Mouse (Mus musculus) left cerebral cortex, postnatal 36 days (tissue): ENCODE data around the gene Ipo9. TPM values are rescaled to one million over a fixed set of nuclear protein-coding genes. Genes with fewer than 3 reads are reported as not detected.

ENCODE experiments used
- microRNA-seq: library from miRNA; unstranded; fragments of <30 nt; microRNA quantifications from one replicate; pipeline ENCODE4 v1.2.0, GENCODE M21; 2022
- total RNA-seq, 2 experiments: library from RNA; stranded (reverse); gene quantifications; 2 replicates each; pipeline ENCODE4 v1.2.3; 2021

The Ipo9 gene
- total RNA-seq, 2 experiments from 2014 or later: 167 to 173 TPM

Small RNA genes lying within 50 kb of the gene (microRNA-seq; reads per million reads assigned to microRNA genes)
- 6.6 reads per million, percentile 23 among the genes with 10 or more reads in this experiment for gene Mir1231

Other genes with a start within 250 kb of the Ipo9 start
- gene Elf3, start 171.9 kb downstream of the Ipo9 start, total RNA-seq: not detected
- gene Rnpep, start 146.4 kb downstream of the Ipo9 start, total RNA-seq: 10 to 100 TPM; 48.2 to 64.4 TPM
- gene Timm17a, start 116.7 kb downstream of the Ipo9 start, total RNA-seq: 100 to 1,000 TPM; 148 to 171 TPM
- gene Lmod1, start 105.7 kb downstream of the Ipo9 start, total RNA-seq: under 1 TPM; 0.59 to 0.95 TPM
- 100 to 1,000 TPM; 170 to 221 TPM for gene Shisa4, start 55.3 kb downstream of the Ipo9 start, total RNA-seq
- gene Nav1, start 176.8 kb upstream of the Ipo9 start, total RNA-seq: 10 to 100 TPM; 48.9 to 69.6 TPM